Mouse (Mus musculus) liver, embryonic 11.5 days (tissue): ENCODE results near the gene Il12a. TPM values are rescaled to one million over a fixed set of nuclear protein-coding genes. Genes with fewer than 3 reads are reported as not detected.
"Not testable (repeated sequence)": the region's sequence is repeated elsewhere in the genome, so short reads cannot be mapped to it uniquely, and the experiment has no call there.

Experiments used
- ATAC-seq: fragments of 200-750 bp; cut with Nextera tagmentation; replicated peaks from 2 replicates; pipeline ENCODE4 v1.8.0; 2017; ENCODE audit warnings: moderate number of reproducible peaks, mild to moderate bottlenecking, moderate TSS enrichment, moderate library complexity; ENCODE audit not compliant: low FRiP score
- DNase-seq: peaks from one replicate; pipeline ENCODE4 v3.0.0-alpha.2; 2017; ENCODE audit warnings: low spot score
- H3K27ac ChIP-seq: fragments of 300-500 bp; sonication (generic); 2 replicates; pipeline ENCODE4 v1.5.1; 2014; ENCODE audit warnings: mild to moderate bottlenecking, low read depth, low read length, control low read depth
- H3K27me3 ChIP-seq: fragments of 300-500 bp; sonication (generic); replicated peaks from 2 replicates; pipeline ENCODE4 v1.6.1; 2014; ENCODE audit warnings: low read length, mixed read lengths; ENCODE audit not compliant: control insufficient read depth, insufficient read depth
- H3K36me3 ChIP-seq: fragments of 300-500 bp; sonication (generic); 2 replicates; pipeline ENCODE4 v1.6.1; 2014; ENCODE audit warnings: mild to moderate bottlenecking, low read length, moderate library complexity, mixed read lengths; ENCODE audit not compliant: control insufficient read depth, insufficient read depth
- H3K4me1 ChIP-seq: fragments of 300-500 bp; sonication (generic); replicated peaks from 2 replicates; pipeline ENCODE4 v1.6.1; 2014; ENCODE audit warnings: low read length, mixed read lengths; ENCODE audit not compliant: control insufficient read depth, insufficient read depth
- H3K4me2 ChIP-seq: fragments of 300-500 bp; sonication (generic); 2 replicates; pipeline ENCODE4 v1.6.1; 2014; ENCODE audit warnings: mild to moderate bottlenecking, control low read depth, moderate library complexity
- H3K4me3 ChIP-seq: fragments of 300-500 bp; sonication (generic); 2 replicates; pipeline ENCODE4 v1.5.1; 2014; ENCODE audit warnings: low read depth, low read length, control low read depth
- H3K9ac ChIP-seq: fragments of 300-500 bp; sonication (generic); 2 replicates; pipeline ENCODE4 v1.6.1; 2014; ENCODE audit warnings: low read depth, low read length, control low read depth
- H3K9me3 ChIP-seq: fragments of 300-500 bp; sonication (generic); 2 replicates; pipeline ENCODE4 v1.6.1; 2016; ENCODE audit warnings: low read length, inconsistent platforms, mixed read lengths; ENCODE audit not compliant: control insufficient read depth
- WGBS: fragments of 180-500 bp; shearing (Covaris S2); extraction: QIAGEN DNeasy Blood & Tissue Kit; methylation state at CpG from one replicate; pipeline ENCODE4 v1.1.7; 2014; 5-methylcytosine and 5-hydroxymethylcytosine counted together
- polyA plus RNA-seq: library from polyadenylated mRNA; unstranded; fragments of >200 nt; fragmentation: Nextera tagmentation; extraction: Ambion mirVana; gene quantifications from 2 replicates; pipeline ENCODE4 v1.2.1, GENCODE M21; 2014

Gene Il12a
- polyA plus RNA-seq, 1 experiment from 2014 or later = 4.2 TPM

DNA sequence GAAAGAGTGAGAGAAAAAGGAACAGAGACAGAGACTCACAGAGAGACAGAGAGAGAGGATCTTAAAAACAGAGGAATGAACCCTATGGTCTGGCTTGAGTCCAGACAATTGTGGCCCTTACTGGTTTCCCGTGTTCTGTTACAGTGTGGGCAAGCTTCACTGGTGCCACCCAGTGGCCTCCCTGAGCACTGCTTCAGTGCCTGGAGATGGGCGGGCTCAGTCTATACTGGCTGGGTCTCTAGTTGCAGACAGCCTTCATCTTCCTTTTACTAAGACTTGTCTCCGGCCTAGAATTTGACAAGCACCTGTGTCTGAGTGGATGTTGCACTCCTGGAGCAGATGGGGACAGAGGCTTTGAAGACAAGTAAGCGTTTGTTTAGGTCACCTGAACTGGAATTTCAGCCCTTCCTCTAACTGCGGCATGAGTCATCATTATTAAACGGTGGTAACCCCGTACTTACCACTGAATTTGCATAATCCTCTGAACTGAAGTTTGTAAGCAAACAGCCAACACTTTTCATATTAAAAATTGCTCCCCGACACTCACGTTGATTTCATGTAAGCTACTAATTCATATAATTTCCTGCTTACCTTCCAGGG, 18.9 kb downstream of the Il12a start:
- ATAC-seq = peak; percentile 79
- 38% methylated on average over 9 of the region's 9 CpGs for WGBS
- H3K4me2 ChIP-seq = 0 out of 2 replicates have a peak overlapping the region, but pooled peaks have one; percentile 15
- no peaks in the 10 kb centered on the region for H3K4me1 ChIP-seq
- no peak overlapping the region for H3K9ac ChIP-seq
- no peaks in the 10 kb centered on the region for H3K36me3 ChIP-seq
- no peak for DNase-seq
- H3K4me3 ChIP-seq = no peak overlapping the region
- H3K27ac ChIP-seq = no peak overlapping the region
- no peaks in the 10 kb centered on the region for H3K9me3 ChIP-seq
- no peaks in the 10 kb centered on the region for H3K27me3 ChIP-seq

DNA sequence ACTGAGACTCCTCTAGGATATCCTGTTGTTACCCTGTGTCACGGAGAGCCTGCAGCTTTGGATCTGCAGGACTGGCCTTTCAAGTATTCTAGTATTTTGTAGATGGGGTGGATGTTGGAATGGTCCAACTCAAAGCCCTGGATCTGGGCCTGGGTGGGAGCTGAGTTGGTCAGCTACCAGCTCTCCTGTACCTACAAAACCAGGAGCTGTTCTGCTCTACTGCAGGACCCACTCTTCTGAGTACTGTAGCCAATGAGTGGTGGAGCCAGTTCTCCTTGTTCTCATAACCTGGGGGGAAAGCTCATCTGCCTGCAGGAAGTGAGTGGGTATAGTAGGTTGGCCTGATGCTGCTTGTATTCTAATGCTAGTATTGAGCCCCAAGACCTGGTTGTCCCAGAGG, 20.0 kb downstream of the Il12a start:
- no peak overlapping the region for H3K9ac ChIP-seq
- H3K4me2 ChIP-seq = no peak overlapping the region
- ATAC-seq (no peak), DNase-seq (no peak)
- no peaks in the 10 kb centered on the region for H3K4me1 ChIP-seq
- H3K27ac ChIP-seq = no peak overlapping the region
- no peaks in the 10 kb centered on the region for H3K36me3 ChIP-seq
- H3K4me3 ChIP-seq = no peak overlapping the region
- H3K9me3 ChIP-seq = no peaks in the 10 kb centered on the region
- H3K27me3 ChIP-seq = no peaks in the 10 kb centered on the region
- WGBS = 50% methylated on average over 1 of the region's 1 CpGs

DNA sequence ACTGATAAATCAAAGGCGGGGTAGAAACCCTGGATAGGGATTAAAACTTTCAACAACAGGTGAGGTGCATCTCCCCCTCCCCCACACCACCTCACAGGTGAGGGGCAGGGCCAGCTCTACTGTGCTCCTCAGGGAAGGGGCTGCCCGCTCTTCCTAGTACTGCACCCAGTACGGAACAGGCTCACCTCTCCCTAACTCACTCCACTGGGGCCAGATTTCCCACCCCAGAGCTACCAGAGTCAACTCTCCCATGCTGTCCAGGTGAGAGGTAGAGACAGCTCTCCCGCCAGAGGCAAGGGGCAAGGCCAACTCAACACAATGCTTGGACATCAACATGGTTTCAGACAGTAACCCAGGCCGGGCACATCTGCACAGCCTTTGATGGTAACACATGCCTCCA, 21.1 kb downstream of the Il12a start:
- Histone ChIP-seq H3K36me3 (no peaks in the 10 kb centered on the region), H3K4me1 (no peaks in the 10 kb centered on the region), H3K4me3 (no peak overlapping the region), H3K9ac (no peak overlapping the region), H3K9me3 (no peaks in the 10 kb centered on the region), H3K27ac (no peak overlapping the region), H3K27me3 (no peaks in the 10 kb centered on the region), H3K4me2 (no peak overlapping the region)
- ATAC-seq (no peak), DNase-seq (no peak)
- WGBS = 86% methylated on average over 5 of the region's 5 CpGs

DNA sequence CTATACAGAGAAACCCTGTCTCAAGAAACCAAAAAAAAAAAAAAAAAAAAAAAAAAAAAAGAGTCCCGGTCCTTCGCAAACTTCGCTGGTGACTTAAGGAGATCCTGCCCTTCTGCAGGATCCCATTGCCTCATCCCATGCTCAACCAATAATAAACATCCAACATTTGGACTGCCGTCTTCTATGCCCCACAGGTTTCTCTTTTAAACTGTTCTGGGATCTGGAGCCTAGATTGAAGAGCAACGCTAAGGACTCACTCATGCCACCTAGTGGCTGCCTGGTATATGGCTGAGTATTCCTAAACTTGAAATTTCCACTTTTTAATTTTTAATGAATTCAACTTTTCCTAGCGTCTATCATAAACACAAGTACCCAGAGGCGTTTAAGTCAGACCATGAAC, 23.1 kb downstream of the Il12a start:
- Histone ChIP-seq H3K27ac (no peak overlapping the region), H3K4me1 (no peaks in the 10 kb centered on the region), H3K36me3 (no peaks in the 10 kb centered on the region), H3K4me3 (no peak overlapping the region), H3K4me2 (peak overlapping the region; percentile 52), H3K9me3 (no peaks in the 10 kb centered on the region), H3K9ac (no peak overlapping the region), H3K27me3 (no peaks in the 10 kb centered on the region)
- WGBS = 13% methylated on average over 7 of the region's 7 CpGs
- ATAC-seq (no peak), DNase-seq (no peak)

DNA sequence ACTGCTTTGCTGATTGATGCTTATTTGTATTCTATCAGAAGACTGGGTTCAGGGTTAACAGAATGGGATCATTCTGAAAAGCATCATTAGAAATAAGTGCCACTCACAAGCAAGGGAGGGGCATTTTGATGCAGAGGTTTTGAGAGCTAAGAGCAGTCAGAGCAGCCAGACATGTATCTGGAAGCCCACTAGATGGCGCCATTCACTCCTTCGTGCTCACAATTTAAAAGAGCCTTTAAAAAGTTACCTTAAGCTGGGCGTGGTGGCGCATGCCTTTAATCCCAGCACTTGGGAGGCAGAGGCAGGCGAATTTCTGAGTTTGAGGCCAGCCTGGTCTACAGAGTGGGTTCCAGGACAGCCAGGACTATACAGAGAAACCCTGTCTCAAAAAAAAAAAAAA, 26.9 kb downstream of the Il12a start:
- not testable (repeated sequence) for H3K27me3 ChIP-seq, H3K4me3 ChIP-seq, H3K9me3 ChIP-seq, H3K36me3 ChIP-seq, H3K9ac ChIP-seq, H3K27ac ChIP-seq, H3K4me1 ChIP-seq, ATAC-seq, DNase-seq, H3K4me2 ChIP-seq
- 33% methylated on average over 5 of the region's 5 CpGs for WGBS

DNA sequence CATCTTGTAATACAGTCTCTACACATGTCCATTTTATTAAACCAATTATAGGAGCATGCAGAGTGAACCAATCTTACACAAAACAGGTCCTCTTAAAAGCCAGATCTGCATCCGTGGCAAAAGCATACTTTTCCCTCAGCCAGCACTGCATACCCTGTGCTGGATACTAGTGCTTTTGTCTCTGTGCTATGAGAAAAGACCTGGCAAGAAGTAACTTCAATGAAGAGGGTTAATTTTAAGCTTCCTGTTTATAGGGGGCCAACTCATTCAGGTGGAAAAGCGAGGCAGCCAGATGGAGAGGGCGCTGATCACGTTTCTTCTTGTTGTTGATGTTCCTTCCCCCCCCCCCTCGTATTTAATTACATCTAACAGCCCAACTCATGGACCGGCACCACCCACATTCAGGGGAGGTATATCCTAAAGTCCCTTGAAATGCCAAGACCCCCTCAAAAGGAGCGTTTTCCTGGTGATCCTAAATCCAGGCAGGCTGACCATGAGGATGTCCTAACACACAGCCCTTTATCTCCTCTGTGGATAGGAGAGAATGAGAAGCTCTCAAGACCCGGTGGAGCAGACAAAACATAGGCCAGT, 28.9 kb downstream of the Il12a start:
- 78% methylated on average over 8 of the region's 8 CpGs for WGBS
- Histone ChIP-seq H3K9me3 (no peaks in the 10 kb centered on the region), H3K36me3 (no peaks in the 10 kb centered on the region), H3K27ac (no peak overlapping the region), H3K4me1 (no peaks in the 10 kb centered on the region), H3K27me3 (no peaks in the 10 kb centered on the region), H3K4me2 (no peak overlapping the region), H3K9ac (no peak overlapping the region), H3K4me3 (no peak overlapping the region)
- DNase-seq = no peak
- ATAC-seq = no peak

DNA sequence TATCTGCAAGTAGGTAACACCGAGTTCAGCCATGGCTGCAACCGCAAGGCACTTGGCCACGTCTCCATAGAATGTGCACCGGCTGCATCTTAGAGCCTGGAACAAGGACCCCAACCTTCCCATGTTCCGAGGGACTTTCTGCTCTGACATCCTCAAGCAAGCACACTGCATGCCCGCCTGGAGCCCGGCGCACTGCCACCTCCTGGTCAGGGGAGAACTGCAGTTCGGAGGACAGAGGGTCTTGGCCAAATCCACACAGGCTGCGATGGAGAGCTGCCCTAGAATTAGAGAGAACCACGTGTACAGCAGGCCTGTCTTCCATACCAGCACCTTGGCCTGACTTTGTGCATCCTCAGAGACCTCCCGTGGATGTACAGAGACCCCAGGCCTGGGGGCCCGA, 29.8 kb downstream of the Il12a start:
- Histone ChIP-seq H3K9ac (no peak overlapping the region), H3K36me3 (no peaks in the 10 kb centered on the region), H3K4me2 (no peak overlapping the region), H3K4me1 (no peaks in the 10 kb centered on the region), H3K27me3 (no peaks in the 10 kb centered on the region), H3K4me3 (no peak overlapping the region), H3K27ac (no peak overlapping the region), H3K9me3 (no peaks in the 10 kb centered on the region)
- DNase-seq (no peak), ATAC-seq (no peak; the same call in 1 of the 2 replicates)
- WGBS = 37% methylated on average over 13 of the region's 13 CpGs

DNA sequence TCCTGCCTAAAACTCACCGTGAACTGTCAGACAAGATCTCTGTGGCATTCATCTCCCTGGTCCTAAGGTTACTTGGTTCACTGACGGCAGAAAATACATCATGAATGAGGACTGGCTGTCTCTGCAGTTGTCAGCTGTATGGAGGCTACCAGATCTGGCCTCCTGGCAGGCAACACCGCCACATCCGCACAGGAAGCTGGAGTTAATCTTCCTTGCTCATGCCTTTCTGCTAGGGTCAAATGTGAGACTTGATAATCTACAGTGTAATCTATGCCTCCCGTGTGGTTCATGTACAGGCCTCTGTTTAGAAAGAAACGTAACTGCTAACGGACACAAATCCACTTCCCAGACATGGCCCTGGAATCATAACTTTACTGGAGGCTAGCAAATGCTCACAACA, 51.5 kb downstream of the Il12a start:
- Histone ChIP-seq H3K4me2 (no peak overlapping the region), H3K27ac (no peak overlapping the region), H3K27me3 (no peaks in the 10 kb centered on the region), H3K4me3 (no peak overlapping the region), H3K9me3 (no peaks in the 10 kb centered on the region), H3K36me3 (no peaks in the 10 kb centered on the region), H3K9ac (no peak overlapping the region), H3K4me1 (no peaks in the 10 kb centered on the region)
- no peak for ATAC-seq
- no peak for DNase-seq
- 39% methylated on average over 7 of the region's 7 CpGs for WGBS

DNA sequence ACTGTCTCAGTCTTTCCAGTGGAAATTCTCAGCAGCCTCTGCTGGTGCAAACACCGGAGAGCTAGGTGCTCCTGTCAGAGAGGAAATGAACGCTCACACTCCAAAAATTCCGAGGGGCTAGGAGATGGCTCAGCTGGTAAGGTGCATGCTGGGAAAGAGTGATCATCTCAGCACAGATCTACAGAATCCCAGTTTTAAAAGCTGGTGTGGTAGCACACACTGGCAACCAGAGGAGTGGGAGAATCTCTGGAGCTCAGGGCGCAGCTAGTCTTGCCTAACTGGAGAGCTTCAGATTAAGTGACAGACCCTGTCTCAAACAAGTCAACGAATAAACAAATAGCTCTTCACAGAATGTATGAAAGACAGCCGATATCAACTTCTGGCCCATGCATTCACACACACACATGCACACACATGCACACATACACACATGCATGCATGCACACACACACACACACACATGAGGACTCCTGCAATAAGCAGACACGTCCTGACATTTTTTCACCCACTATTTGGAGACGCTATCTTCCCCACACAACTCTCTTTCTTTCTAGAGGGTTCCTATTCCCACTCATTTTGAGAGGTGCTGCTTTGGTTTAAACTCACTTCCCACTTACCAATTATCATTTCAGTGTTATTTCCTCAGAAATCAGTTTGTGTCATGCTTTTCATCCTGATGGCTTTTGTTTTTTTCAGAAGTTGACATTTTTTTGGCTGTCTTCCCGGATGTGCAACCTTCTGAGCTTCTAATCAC, 52.5 kb downstream of the Il12a start:
- 72% methylated on average over 9 of the region's 9 CpGs for WGBS
- Histone ChIP-seq H3K9ac (no peak overlapping the region), H3K27ac (no peak overlapping the region; the same call in 1 of the 2 replicates), H3K4me3 (no peak overlapping the region), H3K9me3 (no peaks in the 10 kb centered on the region), H3K4me1 (no peaks in the 10 kb centered on the region), H3K4me2 (no peak overlapping the region), H3K27me3 (no peaks in the 10 kb centered on the region), H3K36me3 (no peaks in the 10 kb centered on the region)
- no peak for ATAC-seq
- DNase-seq = no peak
